Mouse (Mus musculus): ENCODE data around the gene Tomm7. TPM values are rescaled to one million over a fixed set of nuclear protein-coding genes. Genes with fewer than 3 reads are reported as not detected.

Gene Tomm7
- 69.1 TPM for polyA plus RNA-seq (2015; fragmentation: Illumina TruSeq; extraction: RNeasy Lipid Tissue Mini Kit (QIAGEN cat#74804); ENCODE audit: insufficient read depth, low replicate concordance)

GRCm38 (mm10) chr5:23843674-23844530, at the start of gene Tomm7:
Gene Tomm7, minus strand, starts transcription at chr5:23844161.

Other genes with a start within 250 kb of the Tomm7 start
- 46.6 TPM for gene Srpk2, start 159.5 kb downstream of the Tomm7 start, polyA plus RNA-seq (2015; fragmentation: Illumina TruSeq; extraction: RNeasy Lipid Tissue Mini Kit (QIAGEN cat#74804); ENCODE audit: insufficient read depth, low replicate concordance)
- gene Pus7, start 60.5 kb downstream of the Tomm7 start, polyA plus RNA-seq (2015; fragmentation: Illumina TruSeq; extraction: RNeasy Lipid Tissue Mini Kit (QIAGEN cat#74804); ENCODE audit: insufficient read depth, low replicate concordance): 21.5 TPM
- 22.4 TPM for gene Rint1, start 56.5 kb downstream of the Tomm7 start, polyA plus RNA-seq (2015; fragmentation: Illumina TruSeq; extraction: RNeasy Lipid Tissue Mini Kit (QIAGEN cat#74804); ENCODE audit: insufficient read depth, low replicate concordance)
- 33.4 TPM for gene Fam126a, start 186.5 kb upstream of the Tomm7 start, polyA plus RNA-seq (2015; fragmentation: Illumina TruSeq; extraction: RNeasy Lipid Tissue Mini Kit (QIAGEN cat#74804); ENCODE audit: insufficient read depth, low replicate concordance)

All from spleen, adult 10 weeks (tissue).